Mouse (Mus musculus) bone marrow, adult 2 months (tissue): ENCODE data around the gene Akap10.

Source experiments
- CTCF ChIP-seq: fragments of 200-500 bp; IDR thresholded peaks from 2 replicates; pipeline ENCODE4 v1.5.1; 2011; ENCODE audit warnings: low read length, control low read depth; ENCODE audit not compliant: control insufficient read depth, insufficient read depth
- POLR2A ChIP-seq: fragments of 200-500 bp; IDR thresholded peaks from 2 replicates; pipeline ENCODE4 v1.6.1; 2011; ENCODE audit warnings: low read depth, mild to moderate bottlenecking, control low read depth, low read length, borderline replicate concordance; ENCODE audit not compliant: control insufficient read depth

DNA sequence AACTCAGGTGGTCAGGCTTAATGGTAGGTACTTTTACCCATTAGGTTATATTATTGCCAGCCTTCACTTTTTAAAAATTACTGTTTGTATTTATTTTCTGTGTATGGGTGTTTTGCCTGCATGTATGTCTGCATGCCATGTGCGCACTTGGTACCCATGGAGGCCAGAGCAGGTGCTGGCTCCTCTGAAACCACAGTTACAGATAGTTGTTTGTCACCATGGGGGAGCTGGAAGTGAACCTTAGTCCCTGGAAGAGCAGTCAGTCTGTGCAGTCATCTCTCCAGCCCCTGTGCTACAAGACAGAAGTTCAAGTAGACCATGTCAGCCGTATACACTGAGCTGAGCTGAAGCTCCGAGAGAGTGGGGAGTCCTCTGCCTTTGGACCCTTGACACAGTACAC lies 33.1 kb upstream of the Akap10 start:
- TF ChIP-seq CTCF: no peak
- TF ChIP-seq POLR2A: no peak
